Mouse (Mus musculus): ENCODE data around the gene Olfr433. TPM values are rescaled to one million over a fixed set of nuclear protein-coding genes. Genes with fewer than 3 reads are reported as not detected.

The Olfr433 gene
- total RNA-seq (2023; ENCODE audit: inconsistent age) = 0.18 to 0.35 TPM (median 0.28 TPM) in 4 replicates

GRCm38 (mm10) chr1:174040523-174041177 is at the start of gene Olfr433:
Gene Olfr433, plus strand, starts transcription at chr1:174040705.

GRCm38 (mm10) chr1:174031698-174032097 is 8.8 kb upstream of the Olfr433 start, which contains the start of gene Ifi205:
Gene Ifi205, minus strand, starts transcription at chr1:174031810.

GRCm38 (mm10) chr1:174048893-174049292 is 8.4 kb downstream of the Olfr433 start, which contains the start of gene Olfr432:
Gene Olfr432, plus strand, starts transcription at chr1:174049205.

GRCm38 (mm10) chr1:174066305-174066704 is 25.8 kb downstream of the Olfr433 start, which contains the start of gene Olfr430:
Gene Olfr430, plus strand, starts transcription at chr1:174066605.

GRCm38 (mm10) chr1:174084031-174084430 is 43.5 kb downstream of the Olfr433 start, which contains the start of gene Olfr429:
Gene Olfr429, plus strand, starts transcription at chr1:174084331.

Other genes with a start within 250 kb of the Olfr433 start
- 0.51 to 0.99 TPM in 2 of 4 replicates, not detected in the others for gene Ifi211, start 127.7 kb upstream of the Olfr433 start, total RNA-seq (2023; ENCODE audit: inconsistent age)
- gene Mndal, start 98.2 kb upstream of the Olfr433 start, total RNA-seq (2023; ENCODE audit: inconsistent age) = 501 to 587 TPM (median 554 TPM) in 4 replicates
- 256 to 308 TPM (median 264 TPM) in 4 replicates for gene Ifi203, start 98.0 kb upstream of the Olfr433 start, total RNA-seq (2023; ENCODE audit: inconsistent age)
- gene Ifi202b, start 58.0 kb upstream of the Olfr433 start, total RNA-seq (2023; ENCODE audit: inconsistent age) = not detected in 4 replicates
- gene Ifi205, start 8.9 kb upstream of the Olfr433 start, total RNA-seq (2023; ENCODE audit: inconsistent age) = 5.7 to 11.8 TPM (median 6.6 TPM) in 4 replicates
- gene Olfr432, start 8.5 kb downstream of the Olfr433 start, total RNA-seq (2023; ENCODE audit: inconsistent age) = not detected in 4 replicates
- not detected in 4 replicates for gene Olfr430, start 25.9 kb downstream of the Olfr433 start, total RNA-seq (2023; ENCODE audit: inconsistent age)
- not detected in 4 replicates for gene Olfr429, start 43.6 kb downstream of the Olfr433 start, total RNA-seq (2023; ENCODE audit: inconsistent age)
- not detected in 4 replicates for gene Olfr427, start 56.2 kb downstream of the Olfr433 start, total RNA-seq (2023; ENCODE audit: inconsistent age)
- gene Olfr231, start 80.5 kb downstream of the Olfr433 start, total RNA-seq (2023; ENCODE audit: inconsistent age) = not detected in 4 replicates
- not detected in 4 replicates for gene Olfr424, start 90.8 kb downstream of the Olfr433 start, total RNA-seq (2023; ENCODE audit: inconsistent age)
- gene Olfr420, start 114.9 kb downstream of the Olfr433 start, total RNA-seq (2023; ENCODE audit: inconsistent age) = not detected in 4 replicates
- 0.16 TPM in 1 of 4 replicates, not detected in the others for gene Spta1, start 132.1 kb downstream of the Olfr433 start, total RNA-seq (2023; ENCODE audit: inconsistent age)
- gene Olfr419, start 211.4 kb downstream of the Olfr433 start, total RNA-seq (2023; ENCODE audit: inconsistent age) = not detected in 4 replicates